Mouse (Mus musculus): ENCODE measurements at regions not wholly inside any gene's neighbourhood (a gene's known extent, or its start where the extent isn't known, plus 50 kb on each side); places are given as distances from the start of the nearest gene placed in this dataset.

GRCm38 (mm10) chr4:6596321-6596720, 1642.5 kb downstream of the Car8 start:
- TF ChIP-seq GATA1 (IDR thresholded peaks at IDR 0.05; ENCODE audit: borderline replicate concordance, low read length), result no peak
- no peak for TF ChIP-seq FLI1 (IDR thresholded peaks at IDR 0.05; ENCODE audit: low read length)

Measured in megakaryocyte, embryonic 14.5 days (primary cell).